Mouse (Mus musculus) sigmoid colon, adult 10 weeks (tissue): ENCODE data around the gene Col1a2. TPM values are rescaled to one million over a fixed set of nuclear protein-coding genes. Genes with fewer than 3 reads are reported as not detected.

Experiments
- polyA plus RNA-seq: library from polyadenylated mRNA; stranded (reverse); fragments of 350-450 nt; fragmentation: Illumina TruSeq; extraction: RNeasy Lipid Tissue Mini Kit (QIAGEN cat#74804); gene quantifications from one replicate; pipeline ENCODE4 v1.2.3, GENCODE M21; 2014; ENCODE audit warnings: low read depth, low replicate concordance

Gene Col1a2
- polyA plus RNA-seq = 120 TPM

GRCm38 (mm10) chr6:4504603-4505131 is at the start of gene Col1a2:
Gene Col1a2, plus strand, starts transcription at chr6:4504814.

Other genes with a start within 250 kb of the Col1a2 start
- 241 TPM for gene Casd1, start 96.0 kb downstream of the Col1a2 start, polyA plus RNA-seq
- gene Sgce, start 242.4 kb downstream of the Col1a2 start, polyA plus RNA-seq = 34.0 TPM
- gene Peg10, start 242.5 kb downstream of the Col1a2 start, polyA plus RNA-seq = 2.6 TPM